ENCODE assay signal across 10 mouse cellular contexts in genomic region chr14:44850637-44851036, GRCm38 (mm10). TPM values are rescaled to one million over a fixed set of nuclear protein-coding genes. Genes with fewer than 3 reads are reported as not detected.
DNase-seq lines count a peak whose midpoint lies in the region; ATAC-seq lines count a peak whose summit lies in the region.
"Not testable (repeated sequence)": the region's sequence is repeated elsewhere in the genome, so short reads cannot be mapped to it uniquely, and the experiment has no call there.
"Had no signal": no experiment of that assay in that cellular context is flagged by ENCODE, and none has a peak within 500 bp of the region (broad histone marks: within the 10 kb centered on the region; RNA-seq: fewer than 3 reads in every experiment).

No protein-coding gene starts in this region.

- peak; percentile 66; the same call in 1 of the 2 replicates for ATAC-seq in forebrain, embryonic 14.5 days
- ATAC-seq in hindbrain, embryonic 12.5 days (ENCODE audit: low FRiP score): peak; percentile 64
- peak; percentile 36; the same call in 1 of the 2 replicates for ATAC-seq in limb, embryonic 13.5 days (ENCODE audit: low FRiP score, low read depth)
- ATAC-seq in midbrain, embryonic 12.5 days (ENCODE audit: low FRiP score, low read depth): peak; percentile 86
- ATAC-seq in neutrophil, adult 5-6 weeks (ENCODE audit: extremely low read depth, insufficient number of reproducible peaks, low FRiP score, poor library complexity, severe bottlenecking): peak; percentile 66; the same call in 1 of the 2 replicates

- H3K27me3 ChIP-seq in forebrain, embryonic 14.5 days (replicated peaks; ENCODE audit: control insufficient read depth, insufficient read depth, low read length); hindbrain, embryonic 12.5 days; limb, embryonic 13.5 days; midbrain, embryonic 12.5 days: not testable (repeated sequence)

- H3K36me3 ChIP-seq in forebrain, embryonic 14.5 days (ENCODE audit: control insufficient read depth, insufficient read depth, low read length); hindbrain, embryonic 12.5 days; limb, embryonic 13.5 days; midbrain, embryonic 12.5 days: not testable (repeated sequence)

- peak; percentile 16 for DNase-seq in NIH3T3 (ENCODE audit: low read depth)
- peak; percentile 55 for DNase-seq in embryo, embryonic 10 days (ENCODE audit: low spot score)
- DNase-seq in forebrain, embryonic 14.5 days (ENCODE audit: low spot score): peak; percentile 30
- DNase-seq in kidney, adult 9 months: peak; percentile 35

- 4% methylated on average over 3 of the region's 3 CpGs for WGBS in forebrain, embryonic 14.5 days
- 3% methylated on average over 3 of the region's 3 CpGs for WGBS in hindbrain, embryonic 12.5 days
- 10% methylated on average over 3 of the region's 3 CpGs for WGBS in limb, embryonic 13.5 days
- 2% methylated on average over 3 of the region's 3 CpGs for WGBS in midbrain, embryonic 12.5 days

- not testable (repeated sequence) for H3K4me2 ChIP-seq in forebrain, embryonic 14.5 days (ENCODE audit: low read length); hindbrain, embryonic 12.5 days (replicated peaks); limb, embryonic 13.5 days (replicated peaks); midbrain, embryonic 12.5 days (replicated peaks)

- H3K4me3 ChIP-seq in forebrain, embryonic 14.5 days (ENCODE audit: low read depth, low read length); hindbrain, embryonic 12.5 days; limb, embryonic 13.5 days; midbrain, embryonic 12.5 days: not testable (repeated sequence)

- H3K9ac ChIP-seq in forebrain, embryonic 14.5 days (ENCODE audit: low read length); hindbrain, embryonic 12.5 days; limb, embryonic 13.5 days; midbrain, embryonic 12.5 days (replicated peaks): not testable (repeated sequence)

- not testable (repeated sequence) for H3K4me1 ChIP-seq in forebrain, embryonic 14.5 days (ENCODE audit: control insufficient read depth, insufficient read depth, low read length); hindbrain, embryonic 12.5 days; limb, embryonic 13.5 days; midbrain, embryonic 12.5 days

- not testable (repeated sequence) for H3K27ac ChIP-seq in forebrain, embryonic 14.5 days (ENCODE audit: low read depth, low read length); hindbrain, embryonic 12.5 days; limb, embryonic 13.5 days; midbrain, embryonic 12.5 days (replicated peaks)

- not testable (repeated sequence) for H3K9me3 ChIP-seq in forebrain, embryonic 14.5 days (replicated peaks; ENCODE audit: control insufficient read depth, low read length); hindbrain, embryonic 12.5 days (replicated peaks); limb, embryonic 13.5 days; midbrain, embryonic 12.5 days

RNA-seq across cellular contexts. Expression of gene Ptgdr, which starts 8.5 kb away (rescaled TPM):
- 0.15 and 0.30 TPM in 2 replicates for polyA plus RNA-seq in forebrain, embryonic 14.5 days (2014; fragmentation: Nextera tagmentation; extraction: Ambion mirVana)
- polyA plus RNA-seq in hindbrain, embryonic 12.5 days (2016; fragmentation: Nextera tagmentation; extraction: Ambion mirVana): 0.08 TPM in 1 of 2 replicates, not detected in the other
- 0.09 and 0.47 TPM in 2 replicates for polyA plus RNA-seq in limb, embryonic 13.5 days (2015; fragmentation: Nextera tagmentation; extraction: Ambion mirVana)
- 0.06 TPM in 1 of 2 replicates, not detected in the other for polyA plus RNA-seq in midbrain, embryonic 12.5 days (2016; fragmentation: Nextera tagmentation; extraction: Ambion mirVana)
- total RNA-seq in neutrophil, adult 5-6 weeks (2017): 0.37 TPM in 1 of 2 replicates, not detected in the other
- polyA plus RNA-seq: heart, embryonic 13.5 days; myocyte had no signal

Comparison
In these comparisons a context has a peak if more than half of its experiments do, and no peak if none do; other contexts are left out.
1. ATAC-seq: peak in every context shown above with its lines; median percentile 86 in midbrain, embryonic 12.5 days; 66 in forebrain, embryonic 14.5 days; 66 in neutrophil, adult 5-6 weeks; 64 in hindbrain, embryonic 12.5 days; 36 in limb, embryonic 13.5 days.